Mouse (Mus musculus) monocyte, adult 5-6 weeks (primary cell): Measurements from ENCODE around the gene Psmc4. TPM values are rescaled to one million over a fixed set of nuclear protein-coding genes. Genes with fewer than 3 reads are reported as not detected.
A peak's percentile ranks its signal among the peaks of the same experiment; 100 is the strongest.

Source experiments
- ATAC-seq: fragments of 153-309, 156-312 bp; replicated peaks from 2 replicates; pipeline ENCODE4 v1.8.0; 2017; ENCODE audit warnings: mild to moderate bottlenecking; ENCODE audit not compliant: low TSS enrichment, insufficient number of reproducible peaks, severe bottlenecking, poor library complexity, low FRiP score
- total RNA-seq: library from RNA; stranded (forward); fragments of 200-1000, 200-491, 200-594 nt; gene quantifications from 3 replicates; pipeline ENCODE4 v1.2.3, GENCODE M21; 2017

The Psmc4 gene
- 125 to 153 TPM (median 125 TPM) in 3 replicates for total RNA-seq

GRCm38 (mm10) chr7:28049476-28050409, at the start of gene Psmc4:
Gene Psmc4, minus strand, starts transcription at chr7:28050101.
- peak; percentile 95 for ATAC-seq

- no peak for ATAC-seq
Observed at GRCm38 (mm10) chr7:28099101-28099500, 49.2 kb upstream of the Psmc4 start.

GRCm38 (mm10) chr7:28093541-28093940, 43.6 kb upstream of the Psmc4 start:
- no peak for ATAC-seq

DNA sequence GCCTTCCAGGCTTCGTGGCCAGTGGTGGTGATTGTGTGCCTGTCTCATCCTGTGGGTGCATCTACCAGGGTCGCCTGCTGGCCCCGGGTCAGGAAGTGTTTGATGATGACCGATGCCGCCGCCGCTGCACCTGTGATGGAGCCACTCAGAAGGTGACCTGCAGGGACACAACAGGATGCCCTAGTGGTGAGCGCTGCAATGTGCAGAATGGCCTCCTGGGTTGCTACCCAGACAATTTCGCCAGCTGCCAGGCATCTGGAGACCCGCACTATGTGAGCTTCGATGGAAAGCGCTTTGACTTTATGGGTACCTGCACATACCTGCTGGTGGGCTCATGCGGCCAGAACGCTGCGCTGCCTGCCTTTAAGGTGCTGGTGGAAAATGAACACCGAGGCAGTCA, 36.3 kb upstream of the Psmc4 start:
- ATAC-seq: no peak

DNA sequence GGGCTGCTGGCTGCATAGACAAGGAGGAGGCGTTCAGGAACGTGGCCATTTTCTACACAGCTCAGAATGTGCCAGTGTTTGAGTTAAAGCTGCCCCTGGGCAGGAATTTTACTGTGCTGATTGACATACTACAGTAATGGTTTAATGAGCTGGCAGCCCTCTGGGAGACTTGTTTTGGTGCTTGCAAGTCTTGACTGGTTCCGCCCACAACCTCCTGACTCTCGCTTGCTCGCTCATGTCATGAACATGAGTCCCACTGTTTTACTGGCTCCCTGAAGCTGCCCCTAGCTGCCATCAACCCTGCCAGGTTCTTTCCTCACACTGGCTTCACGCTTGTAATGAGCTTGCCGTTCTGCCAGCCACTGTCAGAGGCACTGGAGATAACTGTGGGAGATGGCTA, 34.3 kb upstream of the Psmc4 start:
- no peak for ATAC-seq

DNA sequence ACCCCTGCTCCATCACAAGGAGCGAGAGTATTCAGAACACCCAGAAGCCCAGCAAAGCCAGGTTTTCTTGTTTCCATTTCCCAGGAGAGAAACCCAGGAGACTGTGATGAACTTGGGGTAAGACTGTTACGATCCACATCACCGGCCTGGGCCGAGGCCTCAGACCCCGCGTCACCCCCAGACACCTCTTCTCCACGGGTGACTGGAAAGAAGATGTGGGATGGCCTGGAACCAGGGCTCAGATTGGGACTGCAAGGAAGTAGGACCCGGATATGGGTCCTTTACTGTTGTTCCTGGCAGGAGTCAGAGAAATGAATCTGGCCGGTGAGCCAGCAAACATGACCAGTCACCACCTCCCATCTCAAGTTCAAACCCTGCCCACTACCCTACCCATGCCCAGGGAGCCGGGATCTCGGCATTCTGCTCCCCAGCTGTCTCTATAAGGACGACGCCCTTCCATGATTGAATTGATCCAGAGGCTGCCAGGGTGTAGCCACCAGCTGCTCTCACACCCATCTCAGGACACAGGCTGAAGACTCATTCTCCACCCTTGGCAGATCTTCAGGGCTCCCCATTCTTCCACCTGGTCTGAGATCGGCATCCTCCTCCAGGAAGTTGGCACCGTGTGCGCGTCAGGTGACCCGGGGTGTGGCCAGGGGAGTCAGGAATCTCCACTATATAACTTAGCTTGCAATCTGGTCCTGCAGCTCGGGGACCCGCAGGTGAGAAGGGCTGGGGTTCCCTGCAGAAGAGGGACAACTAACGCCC, 20.8 kb upstream of the Psmc4 start, which contains the start of gene Fcgbp:
Gene Fcgbp, plus strand, starts transcription at position 706 of the 768 bp plus-strand sequence.
- ATAC-seq: no peak

GRCm38 (mm10) chr7:28069546-28070172, 19.8 kb upstream of the Psmc4 start:
- ATAC-seq: no peak

DNA sequence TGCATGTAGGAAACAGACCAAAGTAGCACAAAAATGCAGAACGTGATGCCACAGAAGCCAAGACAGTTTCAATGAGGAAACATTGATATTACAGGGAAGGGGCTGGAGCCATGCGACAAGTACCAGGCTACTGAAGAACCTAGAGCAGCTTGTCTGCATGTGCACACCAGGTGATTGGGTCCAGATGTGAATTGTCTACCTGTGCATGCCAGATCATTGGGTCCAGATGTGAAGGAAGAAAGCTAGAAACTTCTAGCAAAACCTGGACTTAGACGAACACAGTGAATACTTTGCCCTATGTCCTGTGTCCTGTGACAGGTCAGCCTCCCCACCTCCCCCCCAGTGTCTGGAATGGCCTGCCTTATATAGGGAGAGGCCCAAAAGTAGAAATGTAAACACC, 18.8 kb upstream of the Psmc4 start:
- no peak for ATAC-seq

GRCm38 (mm10) chr7:28059972-28060371, 10.1 kb upstream of the Psmc4 start:
- ATAC-seq: no peak

DNA sequence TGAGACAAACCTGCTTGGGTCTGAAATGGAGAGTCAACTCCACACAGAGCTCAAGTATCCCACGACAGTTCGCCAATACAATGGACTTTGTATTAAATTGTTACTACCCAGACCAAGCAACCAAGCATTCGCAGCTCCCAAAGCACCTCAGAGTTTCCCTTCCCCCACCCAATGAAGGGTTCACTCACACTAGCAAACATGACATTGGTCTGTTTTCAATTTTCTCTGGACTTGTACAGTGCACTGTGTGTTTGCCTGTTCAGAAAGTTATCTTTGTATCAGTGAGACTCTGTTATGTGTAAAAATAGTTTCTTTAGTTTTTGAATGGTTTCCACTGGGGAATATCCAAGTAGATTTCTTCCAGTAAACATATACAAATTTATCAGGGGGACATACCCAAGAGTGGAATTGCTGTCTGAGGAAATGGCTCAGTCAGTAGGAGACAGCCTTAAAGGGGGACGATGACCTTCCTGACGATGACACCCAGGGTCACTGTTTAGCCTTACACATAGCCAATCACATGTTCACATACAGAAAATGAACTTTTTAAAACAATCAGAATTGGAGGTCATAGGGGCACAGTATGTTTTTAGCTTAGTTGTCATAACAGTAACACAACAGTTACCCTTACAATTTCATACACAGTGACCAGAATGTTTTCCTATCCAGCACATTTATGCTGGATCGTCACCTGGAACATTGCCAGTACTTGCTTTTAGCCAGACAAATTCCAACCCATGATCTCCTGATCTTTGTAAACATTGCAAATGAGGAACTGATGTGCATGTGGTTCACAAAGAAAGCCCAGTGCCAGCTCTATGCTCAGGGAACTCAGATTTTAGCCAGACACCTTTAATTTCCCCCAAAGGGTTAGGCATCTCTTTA, 3.4 kb upstream of the Psmc4 start:
- no peak for ATAC-seq

GRCm38 (mm10) chr7:28050584-28050983, 683 bp upstream of the Psmc4 start:
- ATAC-seq: no peak

- no peak for ATAC-seq
Observed at GRCm38 (mm10) chr7:28044524-28044923, 5.4 kb downstream of the Psmc4 start.

GRCm38 (mm10) chr7:28014445-28014810, 35.5 kb downstream of the Psmc4 start:
- ATAC-seq: no peak

DNA sequence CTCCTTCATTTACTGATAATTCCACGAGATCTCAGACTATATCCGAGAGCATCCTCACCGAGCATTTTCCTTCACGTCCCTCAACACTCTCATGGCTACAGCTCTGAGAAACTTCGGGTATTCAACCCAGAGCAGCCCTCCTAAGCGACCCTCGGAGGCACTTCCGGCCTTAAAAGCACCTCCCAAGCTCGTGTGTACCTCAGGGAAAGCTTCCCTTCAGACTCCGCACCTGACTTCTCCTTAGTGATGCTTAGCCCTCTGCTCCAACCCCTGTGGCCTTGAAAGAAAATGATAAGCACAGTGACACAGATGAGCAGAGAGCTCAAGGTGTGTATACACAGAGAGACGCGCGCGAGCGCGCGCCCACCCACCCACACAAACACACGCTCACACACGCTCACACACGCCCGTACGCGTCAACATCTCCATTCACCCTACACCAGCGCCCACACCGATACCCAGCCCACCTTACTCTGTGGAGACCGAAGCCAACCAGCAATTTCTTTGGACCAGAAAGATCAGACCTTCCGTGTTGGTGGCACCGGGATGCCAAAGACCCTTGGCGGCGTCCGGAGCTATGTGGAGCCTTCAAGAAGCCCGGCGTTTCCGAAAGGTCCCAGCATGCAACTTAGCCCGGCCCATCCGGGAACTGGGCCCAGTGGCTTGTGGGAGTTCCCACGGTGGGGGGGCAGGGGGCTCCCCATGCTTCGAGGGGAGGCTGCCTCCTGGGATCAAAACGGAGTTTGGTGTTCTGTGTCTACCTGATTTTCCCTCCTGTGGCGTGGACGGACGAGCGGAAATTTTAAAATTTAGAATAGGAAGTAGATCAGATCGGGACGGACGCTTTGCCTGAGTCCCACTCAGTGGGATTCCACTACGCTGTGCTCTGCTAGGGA, 36.1 kb downstream of the Psmc4 start, which contains the start of gene Zfp850:
Gene Zfp850, minus strand, starts transcription at position 567 of the 896 bp plus-strand sequence.
- ATAC-seq: peak; percentile 82

DNA sequence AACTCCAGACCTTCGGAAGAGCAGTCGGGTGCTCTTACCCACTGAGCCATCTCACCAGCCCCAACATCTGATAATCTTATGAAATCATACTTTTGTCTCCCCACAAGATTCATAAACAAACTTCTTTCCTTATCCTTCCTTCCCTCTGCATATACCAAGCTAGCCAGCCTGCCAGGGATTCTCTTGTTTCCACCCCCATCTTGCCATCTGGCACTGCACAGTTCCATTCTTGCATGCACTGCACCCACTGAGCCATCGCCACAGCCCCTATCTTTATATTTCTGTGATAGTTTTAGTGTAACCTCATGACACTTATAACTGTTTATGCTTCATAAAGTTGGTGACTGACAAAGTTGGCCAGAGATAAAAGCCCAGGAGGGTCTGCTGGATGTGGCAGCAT, 39.6 kb downstream of the Psmc4 start:
- no peak for ATAC-seq
